Mouse (Mus musculus) splenic B cell, adult 2 months (primary cell): ENCODE data around the gene Kremen1.

ENCODE experiments used
- DNase-seq: peaks from one replicate; pipeline ENCODE4 v3.0.0-alpha.2; 2011; ENCODE audit warnings: low read depth, low spot score
- H3K27me3 ChIP-seq: 2 replicates; pipeline ENCODE4 v1.6.1; 2012; ENCODE audit warnings: mild to moderate bottlenecking, low read length, moderate library complexity, mixed read lengths; ENCODE audit not compliant: control insufficient read depth, poor library complexity, insufficient read depth, severe bottlenecking
- H3K36me3 ChIP-seq: 2 replicates; pipeline ENCODE4 v1.6.1; 2012; ENCODE audit warnings: mild to moderate bottlenecking, low read length, moderate library complexity, mixed read lengths; ENCODE audit not compliant: control insufficient read depth, poor library complexity, insufficient read depth, severe bottlenecking

Kremen1 gene

GRCm38 (mm10) chr11:5214483-5215040 is 46.8 kb downstream of the Kremen1 start:
- H3K36me3 ChIP-seq = no peaks in the 10 kb centered on the region
- no peaks in the 10 kb centered on the region for H3K27me3 ChIP-seq
- no peak for DNase-seq

GRCm38 (mm10) chr11:5203054-5203453 is 58.3 kb downstream of the Kremen1 start:
- DNase-seq = no peak
- no peaks in the 10 kb centered on the region for H3K36me3 ChIP-seq
- no peaks in the 10 kb centered on the region for H3K27me3 ChIP-seq

- H3K27me3 ChIP-seq = no peaks in the 10 kb centered on the region
- H3K36me3 ChIP-seq = no peaks in the 10 kb centered on the region
- DNase-seq = no peak
Observed at GRCm38 (mm10) chr11:5201799-5202680, 59.3 kb downstream of the Kremen1 start.

- Histone ChIP-seq H3K36me3 (no peaks in the 10 kb centered on the region), H3K27me3 (no peaks in the 10 kb centered on the region)
- no peak for DNase-seq
Observed at GRCm38 (mm10) chr11:5199879-5200278, 61.5 kb downstream of the Kremen1 start.

- DNase-seq = no peak
- Histone ChIP-seq H3K36me3 (no peaks in the 10 kb centered on the region), H3K27me3 (no peaks in the 10 kb centered on the region)
Observed at GRCm38 (mm10) chr11:5197068-5197467, 64.3 kb downstream of the Kremen1 start.

- Histone ChIP-seq H3K27me3 (no peaks in the 10 kb centered on the region), H3K36me3 (no peaks in the 10 kb centered on the region)
- no peak for DNase-seq
Observed at GRCm38 (mm10) chr11:5196583-5196982, 64.8 kb downstream of the Kremen1 start.

- no peak for DNase-seq
- no peaks in the 10 kb centered on the region for H3K27me3 ChIP-seq
- H3K36me3 ChIP-seq = no peaks in the 10 kb centered on the region
Observed at GRCm38 (mm10) chr11:5193576-5193881, 67.8 kb downstream of the Kremen1 start.

- DNase-seq = no peak
- Histone ChIP-seq H3K36me3 (no peaks in the 10 kb centered on the region), H3K27me3 (no peaks in the 10 kb centered on the region)
Observed at GRCm38 (mm10) chr11:5192840-5193575, 68.3 kb downstream of the Kremen1 start.

GRCm38 (mm10) chr11:5192084-5192516 is 69.3 kb downstream of the Kremen1 start:
- no peak for DNase-seq
- Histone ChIP-seq H3K36me3 (no peaks in the 10 kb centered on the region), H3K27me3 (no peaks in the 10 kb centered on the region)

- Histone ChIP-seq H3K36me3 (no peaks in the 10 kb centered on the region), H3K27me3 (no peaks in the 10 kb centered on the region)
- DNase-seq = no peak
Observed at GRCm38 (mm10) chr11:5189239-5189933, 72.0 kb downstream of the Kremen1 start.

- H3K27me3 ChIP-seq = no peaks in the 10 kb centered on the region
- no peaks in the 10 kb centered on the region for H3K36me3 ChIP-seq
- DNase-seq = no peak
Observed at GRCm38 (mm10) chr11:5188170-5188569, 73.2 kb downstream of the Kremen1 start.

- Histone ChIP-seq H3K36me3 (no peaks in the 10 kb centered on the region), H3K27me3 (no peaks in the 10 kb centered on the region)
- DNase-seq = no peak
Observed at GRCm38 (mm10) chr11:5184832-5185231, 76.5 kb downstream of the Kremen1 start.

- Histone ChIP-seq H3K27me3 (no peaks in the 10 kb centered on the region), H3K36me3 (no peaks in the 10 kb centered on the region)
- no peak for DNase-seq
Observed at GRCm38 (mm10) chr11:5184250-5184649, 77.1 kb downstream of the Kremen1 start.

- no peaks in the 10 kb centered on the region for H3K27me3 ChIP-seq
- DNase-seq = no peak
- no peaks in the 10 kb centered on the region for H3K36me3 ChIP-seq
Observed at GRCm38 (mm10) chr11:5182870-5183269, 78.5 kb downstream of the Kremen1 start.
